Mouse (Mus musculus): ENCODE data around the gene Cd6.

GRCm38 (mm10) chr19:10860072-10860497, 30.2 kb upstream of the Cd6 start:
- no peak for TF ChIP-seq CTCF (conservative IDR thresholded peaks at IDR 0.05; ENCODE audit: insufficient read depth, insufficient read length, low read depth, low read length)
- no peak for TF ChIP-seq POLR2A (IDR thresholded peaks at IDR 0.05; ENCODE audit: low read depth, low read length)
